Mouse (Mus musculus) embryo, embryonic 11 days (tissue): Measurements from ENCODE around the gene Slc44a3.

Experiments
- DNase-seq: peaks from one replicate; pipeline ENCODE4 v3.0.0-alpha.2; 2015

Slc44a3 gene

DNA sequence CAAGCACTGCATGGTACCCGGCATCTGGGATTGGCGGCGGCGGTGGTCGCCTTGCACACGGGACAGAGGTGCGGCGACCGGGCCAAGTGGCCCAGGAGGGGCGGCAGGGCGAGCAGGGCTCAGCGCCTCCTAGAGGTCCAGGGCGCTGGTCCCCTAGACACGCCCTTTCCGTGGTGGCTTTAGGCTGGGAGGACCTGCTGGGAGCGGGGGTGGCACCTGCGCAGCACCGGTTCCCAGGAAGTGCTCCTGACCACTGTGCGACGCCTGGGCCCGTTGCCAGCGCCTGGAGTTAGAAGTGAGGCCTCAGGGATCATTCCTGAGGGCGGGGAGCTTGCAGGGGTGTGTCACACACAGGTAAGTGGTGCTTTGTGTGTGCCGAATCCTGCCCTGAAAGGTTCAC is at the start of gene Slc44a3:
Gene Slc44a3, minus strand, starts transcription at position 229 of the 400 bp plus-strand sequence.
- DNase-seq, result peak; percentile 52

DNA sequence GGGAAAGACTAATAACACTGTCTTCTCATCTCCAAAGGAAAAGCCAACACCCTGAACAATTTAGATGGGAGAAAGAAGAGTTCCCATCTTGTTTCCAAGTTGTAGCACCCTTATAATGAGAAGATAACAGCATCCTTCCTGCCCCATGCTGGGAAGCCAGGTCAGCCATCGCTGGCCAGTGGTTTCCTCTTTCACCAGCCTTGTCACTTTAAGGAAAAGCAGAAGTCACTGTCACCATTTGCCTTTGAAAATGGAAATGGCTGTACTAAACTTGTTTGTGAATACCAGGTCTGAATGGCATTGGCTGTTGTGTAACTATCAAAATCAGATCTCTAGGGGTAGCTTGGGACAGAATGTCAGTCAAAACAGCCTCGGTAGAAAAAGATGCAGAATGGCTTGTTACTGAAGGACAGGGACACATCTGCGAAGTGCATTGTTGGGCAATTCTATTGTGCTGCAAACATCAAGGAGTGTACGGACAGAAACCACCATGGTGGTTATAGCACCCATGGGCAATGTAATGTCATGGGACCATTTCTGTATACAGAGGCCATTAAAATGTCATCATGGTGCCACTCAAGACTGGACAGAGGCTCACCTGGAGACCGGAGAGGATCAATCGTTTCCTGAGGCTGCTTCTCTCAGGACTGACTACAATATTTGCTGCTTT is 47.8 kb upstream of the Slc44a3 start:
- no peak for DNase-seq

DNA sequence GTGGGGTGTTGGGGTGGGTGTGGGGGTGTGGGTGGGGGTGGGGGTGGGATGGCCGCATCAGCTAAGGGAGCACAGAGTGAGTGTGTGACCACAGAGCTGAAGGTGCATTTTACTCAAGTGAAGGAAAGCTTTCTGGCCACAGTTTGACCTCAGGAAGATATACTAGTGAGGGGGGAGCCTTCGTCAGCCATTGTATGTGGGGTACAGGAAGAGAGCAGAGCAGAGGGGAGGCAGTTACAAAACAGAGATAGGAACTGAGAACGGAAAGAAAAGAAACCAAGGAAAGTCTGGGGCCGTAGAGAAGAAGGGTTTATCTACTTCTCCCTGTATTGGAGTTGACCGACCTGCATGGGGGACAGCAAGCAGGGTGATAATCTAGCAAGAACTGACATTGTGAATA is 47.2 kb upstream of the Slc44a3 start:
- no peak for DNase-seq

DNA sequence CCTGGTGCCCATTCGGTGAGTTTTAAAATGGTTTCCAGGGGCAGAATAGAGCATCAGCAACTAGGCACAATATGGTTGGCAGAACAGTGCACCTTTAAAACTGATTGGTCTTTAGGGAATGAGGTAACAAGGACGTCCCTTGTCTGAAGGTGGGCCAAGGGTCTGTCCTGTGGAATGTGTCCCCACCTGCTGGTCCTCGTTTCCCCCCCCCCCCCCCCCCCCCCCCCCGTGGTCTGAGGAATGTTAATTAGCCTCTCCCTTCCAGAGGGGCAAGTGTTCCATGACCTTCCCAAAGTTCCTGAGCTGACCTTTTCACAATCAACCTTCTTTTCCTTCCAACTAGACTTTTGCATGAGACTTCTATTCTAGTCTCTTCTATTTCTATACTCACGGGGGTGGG is 46.5 kb upstream of the Slc44a3 start:
- DNase-seq, result no peak

DNA sequence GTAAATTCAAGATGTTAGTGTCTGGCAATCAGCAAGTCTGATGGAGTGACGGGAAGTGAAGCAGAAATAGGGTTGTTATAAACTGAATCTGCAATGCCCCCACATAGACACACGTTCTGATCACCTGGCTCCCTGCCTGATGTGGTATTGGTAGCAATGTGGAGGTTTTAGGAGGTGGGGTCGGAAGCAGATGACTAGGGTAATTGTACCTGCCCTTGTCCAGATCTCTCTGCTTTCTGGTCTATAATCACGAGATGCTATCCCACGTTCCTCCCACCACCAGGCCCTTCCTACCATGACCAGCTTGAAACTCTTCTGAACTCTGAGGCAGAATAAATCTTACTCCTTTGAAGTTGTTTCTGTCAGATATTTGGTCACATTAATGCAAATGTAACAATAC is 45.4 kb upstream of the Slc44a3 start:
- DNase-seq, result no peak

DNA sequence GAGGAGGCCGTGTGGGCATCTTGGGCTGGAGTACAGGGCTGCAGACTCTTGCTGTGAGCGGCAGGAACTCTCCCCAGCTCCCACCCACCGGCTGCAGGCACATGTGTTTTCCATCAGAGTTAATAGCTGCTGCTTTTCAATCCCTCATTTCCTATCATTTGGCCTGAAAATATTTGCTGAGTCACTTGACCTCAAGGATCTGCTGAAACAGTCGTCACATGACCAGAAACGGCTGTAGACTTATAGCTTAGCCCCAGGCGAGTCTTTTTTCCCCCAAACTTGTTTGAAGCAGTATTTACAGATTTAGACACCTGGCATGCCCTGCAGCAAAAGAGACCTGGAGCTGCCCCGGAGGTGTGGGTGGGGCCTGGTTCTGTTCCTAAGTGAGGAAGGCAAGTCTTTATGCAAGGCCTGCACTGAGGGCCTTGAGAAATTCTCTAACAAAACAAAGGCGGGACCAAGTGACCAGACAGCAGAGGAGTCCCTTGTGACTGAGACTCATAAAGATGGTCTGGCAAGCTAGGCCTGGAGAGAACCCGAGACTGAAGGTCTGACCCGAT is 44.9 kb upstream of the Slc44a3 start:
- DNase-seq, result peak; percentile 87

DNA sequence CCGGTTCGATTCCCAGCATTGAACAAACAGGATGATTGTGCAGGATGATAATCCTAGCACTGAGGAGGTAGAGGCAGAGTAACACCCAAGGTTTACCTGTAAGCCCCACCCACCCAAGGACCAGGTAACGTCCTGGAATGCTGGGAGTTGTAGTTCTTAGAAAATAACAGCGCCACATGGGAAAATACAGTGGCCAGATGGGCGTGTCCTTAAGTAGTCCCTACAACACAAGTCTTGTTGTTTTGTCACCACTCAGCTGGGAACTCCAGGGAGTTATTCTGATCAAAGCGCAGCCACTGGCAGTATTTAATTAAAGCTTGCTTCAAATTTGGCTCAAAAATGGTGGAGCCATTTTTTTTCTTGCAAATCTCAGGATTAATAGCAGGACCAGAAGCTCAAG is 44.2 kb upstream of the Slc44a3 start:
- DNase-seq, result peak; percentile 48

DNA sequence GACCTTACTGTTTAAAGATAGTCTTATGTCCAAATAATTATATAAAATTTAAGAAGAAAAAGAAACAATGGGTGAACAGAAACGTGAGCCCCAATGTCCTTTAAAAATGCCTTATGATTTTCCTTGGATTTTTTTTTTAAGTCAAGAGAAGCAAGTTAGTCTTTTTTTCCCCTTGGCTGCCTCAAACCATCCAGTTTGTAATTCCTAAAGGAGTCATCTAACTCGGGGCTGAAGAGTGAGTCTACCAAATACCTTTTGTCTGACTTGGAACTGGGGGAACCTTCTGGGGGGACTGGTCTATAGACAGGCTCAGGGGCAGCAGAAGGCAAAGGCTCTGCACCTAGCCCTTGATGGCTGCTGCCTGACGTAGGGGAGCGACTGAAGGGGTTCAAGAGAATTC is 42.2 kb upstream of the Slc44a3 start:
- DNase-seq, result no peak

DNA sequence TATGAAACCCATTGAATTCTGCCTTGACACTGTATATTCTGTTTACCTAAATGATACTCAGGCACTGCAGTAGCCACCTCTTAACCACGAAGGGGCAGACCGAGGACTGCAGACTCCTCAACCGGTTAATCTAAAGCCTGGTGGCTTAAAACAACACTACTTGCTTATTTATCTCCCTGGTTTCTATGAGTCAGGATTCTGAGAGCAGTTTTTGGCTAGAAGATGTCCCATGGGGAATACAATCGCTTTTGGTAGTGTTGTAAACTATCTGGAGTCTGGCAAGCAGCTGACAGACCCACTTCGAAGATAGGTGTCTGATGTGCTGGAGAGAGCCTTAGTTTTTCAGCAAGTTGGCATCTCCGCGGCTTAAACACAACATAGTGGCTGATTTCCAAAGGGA is 41.7 kb upstream of the Slc44a3 start:
- no peak for DNase-seq

DNA sequence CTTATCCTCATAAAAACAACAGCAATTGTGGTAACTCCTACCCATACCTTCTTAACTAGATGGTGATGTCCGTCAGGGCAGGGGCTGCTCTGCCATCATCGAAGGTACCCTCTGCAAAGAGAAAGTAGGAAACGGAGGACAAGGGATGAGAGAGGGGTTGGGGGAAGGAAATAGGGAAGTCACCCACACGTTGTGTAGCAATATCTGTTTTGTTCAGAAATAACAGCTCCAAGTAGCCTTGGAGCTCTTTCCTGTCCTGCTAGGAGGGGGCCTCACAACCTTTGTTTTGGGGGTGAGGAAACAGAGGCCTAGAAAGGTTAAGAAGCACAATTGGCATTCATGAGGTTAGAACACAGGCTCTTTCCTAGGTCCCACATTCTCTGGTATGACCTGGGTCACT is 39.3 kb upstream of the Slc44a3 start:
- DNase-seq, result no peak

DNA sequence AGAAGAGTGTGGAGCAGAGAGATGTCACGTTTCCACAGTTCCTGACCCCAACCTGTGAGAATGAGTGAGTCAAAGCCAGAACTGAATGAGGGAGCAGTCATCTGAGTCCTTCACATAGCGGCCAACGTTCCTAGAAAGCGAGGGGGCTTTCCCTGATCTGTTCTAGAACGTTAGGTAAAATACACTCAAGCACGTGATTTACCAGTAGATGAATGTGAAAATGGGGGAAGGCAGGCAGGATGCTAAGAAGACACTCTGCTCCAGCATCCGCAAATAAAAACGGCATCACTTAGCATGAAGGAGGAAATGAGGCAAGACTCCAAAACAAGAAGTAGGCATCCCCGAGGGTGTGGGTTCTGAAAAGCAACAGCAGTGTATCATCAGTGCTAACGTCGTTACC is 38.4 kb upstream of the Slc44a3 start:
- no peak for DNase-seq

DNA sequence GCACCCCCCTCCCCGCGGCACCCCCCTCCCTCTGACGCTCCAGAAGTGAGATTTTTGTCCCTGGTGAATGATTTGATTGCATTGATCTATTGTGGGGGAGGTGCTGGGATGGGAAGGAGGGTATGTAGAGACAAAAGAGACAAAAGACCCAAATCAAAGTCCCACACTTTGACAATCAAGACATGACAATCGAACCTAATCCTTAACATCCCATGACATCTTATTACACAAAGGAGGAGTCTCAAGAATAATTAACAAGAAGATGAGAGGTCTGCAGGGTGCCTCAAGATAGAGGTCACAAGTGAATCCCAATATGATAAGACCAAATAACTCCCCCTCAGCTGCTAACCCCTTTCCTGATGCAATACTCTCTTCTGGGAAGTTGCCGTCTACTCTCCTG is 37.6 kb upstream of the Slc44a3 start:
- DNase-seq, result no peak

DNA sequence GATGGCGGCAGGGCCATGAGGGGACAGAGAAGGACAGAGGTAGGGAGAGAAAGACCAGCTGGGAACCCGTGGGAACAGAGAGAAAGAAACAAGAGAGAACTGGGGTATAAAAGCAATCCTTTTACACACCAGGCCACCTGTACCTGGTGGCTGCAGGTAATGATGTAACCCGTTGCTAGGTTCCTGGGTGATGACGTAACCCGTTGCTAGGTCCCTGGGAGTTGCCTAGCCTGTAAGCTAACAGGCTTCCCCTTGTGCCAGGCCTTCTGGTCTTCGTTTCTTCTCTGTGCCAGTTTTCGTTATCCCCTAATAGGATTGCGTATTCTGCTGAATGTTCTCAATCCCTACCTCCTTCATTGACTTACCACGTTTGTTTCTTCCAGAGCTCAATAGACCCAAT is 36.8 kb upstream of the Slc44a3 start:
- DNase-seq, result no peak

DNA sequence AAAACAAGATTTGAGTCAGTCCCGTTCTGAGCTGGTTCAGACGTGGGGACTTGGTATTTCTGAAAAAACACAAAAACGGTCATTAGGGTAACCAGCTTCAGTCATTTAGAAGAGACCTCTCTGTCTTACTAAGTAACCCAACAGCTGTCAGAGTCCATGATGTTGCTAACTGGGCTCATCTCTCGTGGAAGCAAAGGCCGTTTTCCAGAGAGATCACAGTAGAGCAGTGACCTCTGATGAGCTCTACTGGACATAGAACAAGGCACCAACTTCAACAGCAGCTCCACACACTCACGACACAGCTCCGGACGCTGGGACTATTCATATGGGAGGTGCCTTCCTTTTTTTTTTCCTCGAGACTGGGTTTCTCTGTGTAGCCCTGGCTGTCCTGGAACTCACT is 35.7 kb upstream of the Slc44a3 start:
- DNase-seq, result no peak

DNA sequence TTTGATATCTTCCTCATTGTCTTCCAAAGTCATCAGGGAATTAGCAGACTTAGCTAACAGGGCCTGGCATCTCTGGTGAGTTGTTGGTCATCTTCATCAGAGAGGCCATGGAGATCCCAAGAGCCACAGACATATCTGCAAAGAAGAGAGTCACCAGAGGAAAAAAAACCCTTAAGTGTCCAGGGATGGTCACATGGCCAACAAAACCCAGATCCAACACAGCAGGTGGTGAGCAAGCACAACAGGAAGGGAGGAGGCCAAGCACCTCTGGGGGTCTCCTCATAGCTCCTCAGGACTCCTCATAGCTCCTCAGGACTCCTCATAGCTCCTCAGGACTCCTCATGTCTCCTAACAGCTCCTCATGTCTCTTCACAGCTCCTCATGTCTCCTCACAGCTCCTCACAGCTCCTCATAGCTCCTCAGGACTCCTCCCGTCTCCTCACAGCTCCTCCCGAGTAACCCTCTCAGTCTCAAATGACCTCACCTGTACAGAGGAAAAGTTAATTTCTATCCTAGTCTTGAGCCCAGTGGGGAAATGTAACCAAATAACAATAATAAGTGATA is 35.2 kb upstream of the Slc44a3 start:
- no peak for DNase-seq

DNA sequence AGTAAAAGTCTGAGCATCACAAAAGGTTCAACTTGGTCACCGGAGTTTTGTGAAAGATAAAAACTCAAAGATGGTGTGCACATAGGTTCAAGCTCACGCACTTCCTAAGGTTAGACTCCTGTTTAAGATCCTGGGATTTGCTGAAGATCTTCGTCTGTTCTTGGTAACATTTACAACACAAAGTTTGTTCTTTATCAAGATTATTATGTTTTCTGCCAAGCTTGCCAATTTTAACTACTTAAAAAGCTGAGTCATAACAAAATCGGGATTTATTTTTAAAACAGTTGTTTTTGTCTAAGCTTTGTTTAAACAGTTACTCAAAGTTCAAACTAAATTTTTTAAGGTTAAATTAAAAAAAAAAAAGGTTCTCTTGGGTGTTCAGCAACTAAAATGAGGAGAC is 34.7 kb upstream of the Slc44a3 start:
- no peak for DNase-seq

DNA sequence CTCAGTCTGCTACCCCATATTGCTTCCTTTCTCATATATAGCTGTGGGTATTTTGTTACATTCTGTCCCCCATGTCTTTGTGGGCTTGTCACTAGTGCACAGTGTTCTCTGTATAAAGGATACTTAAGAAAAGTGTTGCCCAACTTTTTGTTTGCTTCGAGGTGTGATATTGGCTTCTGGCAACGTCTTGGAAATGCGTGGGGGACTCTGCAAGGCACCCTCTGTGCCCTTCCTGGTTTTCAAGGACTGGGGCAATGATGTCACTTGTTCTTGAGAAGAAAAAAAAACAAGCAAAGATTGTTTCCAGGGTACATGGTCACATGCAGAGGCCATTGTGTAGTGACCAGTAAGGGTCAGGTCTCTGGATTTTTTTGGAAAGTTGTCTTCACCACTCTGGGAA is 29.6 kb upstream of the Slc44a3 start:
- DNase-seq, result no peak

DNA sequence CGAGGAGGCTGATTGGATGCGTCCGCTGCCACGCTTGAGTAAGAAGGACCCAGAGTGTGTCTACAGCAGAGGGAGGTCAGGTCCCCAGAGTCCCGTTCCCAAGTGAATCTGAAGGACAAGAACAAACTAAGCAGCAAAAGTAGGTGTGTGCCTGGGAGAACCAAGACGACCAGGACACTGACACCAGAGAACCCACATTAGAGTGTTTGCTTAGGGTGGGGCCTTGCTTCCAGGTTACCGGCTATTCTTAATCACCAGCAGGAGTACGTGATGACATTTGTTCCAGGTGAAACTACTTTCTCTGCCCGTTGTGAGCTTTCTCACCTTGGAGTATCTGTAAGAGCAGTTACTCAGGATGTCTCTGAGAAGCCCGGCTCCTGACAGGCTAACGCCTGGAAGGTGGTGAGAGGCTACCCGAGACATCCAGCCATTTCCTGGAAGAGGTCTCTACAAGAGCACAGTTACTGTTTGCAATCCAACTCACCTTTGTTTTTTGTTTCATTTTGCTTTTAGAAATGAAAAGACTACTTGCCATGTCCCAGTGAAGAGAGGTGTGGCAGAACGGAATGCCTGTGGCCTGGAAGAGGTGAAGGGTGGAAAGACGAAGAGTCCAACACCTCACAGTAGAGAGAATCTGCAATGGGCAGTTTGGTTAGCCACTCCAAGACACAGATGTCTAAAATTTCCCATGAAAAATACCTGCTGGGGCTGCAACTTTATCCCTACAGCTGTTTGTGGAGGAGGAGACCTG is 28.1 kb upstream of the Slc44a3 start:
- no peak for DNase-seq

DNA sequence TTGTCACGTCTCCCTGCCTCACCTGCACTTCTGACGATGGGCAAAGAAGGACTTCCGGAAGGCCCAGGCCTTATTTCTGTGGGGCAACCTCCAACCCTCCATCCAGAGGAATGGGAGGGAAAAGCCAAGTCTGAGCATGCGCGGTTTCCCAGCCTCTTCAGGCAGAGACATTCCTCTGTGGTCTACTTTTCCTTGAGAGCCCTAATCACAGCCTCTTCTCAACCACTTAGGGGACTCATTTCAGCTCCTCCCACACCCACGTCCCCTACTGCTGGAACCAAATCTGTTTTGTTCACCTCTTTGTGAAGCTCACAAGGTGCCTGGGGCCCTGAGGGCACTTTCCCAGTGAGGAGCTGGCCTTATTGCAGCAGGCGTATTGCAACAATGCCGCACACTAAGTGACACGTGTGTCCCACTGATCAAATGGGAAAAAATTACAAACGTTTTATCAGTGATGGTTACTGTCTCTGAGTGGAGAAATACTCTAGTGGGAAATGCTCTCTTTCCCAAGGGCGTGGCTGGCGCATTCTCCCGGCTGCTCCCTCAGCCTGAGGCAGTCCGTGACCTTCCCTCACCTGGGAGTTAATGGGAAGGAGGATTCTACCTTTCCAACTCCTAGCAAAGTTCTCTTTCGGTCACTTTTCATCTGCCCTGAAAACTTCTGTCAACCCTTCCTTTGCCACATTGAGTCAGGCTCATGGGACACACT is 27.4 kb upstream of the Slc44a3 start:
- no peak for DNase-seq

DNA sequence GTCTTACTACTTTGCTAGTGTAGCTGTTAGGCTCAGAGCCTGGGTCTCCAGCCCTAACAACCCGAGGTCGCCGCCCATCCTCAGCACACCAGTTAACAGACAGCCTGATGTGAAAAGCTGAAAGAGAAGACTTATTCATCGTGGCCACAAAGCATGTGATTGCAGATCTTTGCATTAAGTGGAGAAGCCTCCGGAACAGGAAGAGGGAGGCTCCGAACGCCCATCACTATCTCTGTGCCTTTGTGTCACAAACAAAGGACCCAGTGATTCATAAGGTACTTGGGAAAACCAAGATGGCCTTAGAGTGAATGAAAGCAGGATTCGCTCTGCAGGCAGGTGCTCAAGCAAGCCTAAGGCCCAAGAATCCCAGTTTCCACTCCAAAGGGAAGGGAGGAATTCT is 26.7 kb upstream of the Slc44a3 start:
- no peak for DNase-seq

DNA sequence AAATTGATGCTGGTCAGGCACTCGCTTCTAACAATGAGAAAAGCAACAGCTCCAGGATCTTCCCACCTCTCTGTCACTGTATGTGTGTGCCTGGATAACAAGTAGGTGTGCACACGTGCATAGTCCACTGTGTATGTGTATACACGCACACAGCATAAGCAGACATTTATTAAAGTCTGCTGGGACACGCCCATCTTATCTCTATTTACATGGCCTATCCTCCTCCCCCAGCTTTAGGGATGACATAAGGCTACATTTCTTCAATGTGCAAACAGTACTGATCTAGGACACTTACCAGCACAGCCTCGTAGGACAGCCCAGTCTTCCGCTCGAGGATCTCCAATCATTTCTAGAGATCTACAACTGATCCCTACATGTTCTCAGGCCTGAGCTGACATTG is 24.1 kb upstream of the Slc44a3 start:
- no peak for DNase-seq

DNA sequence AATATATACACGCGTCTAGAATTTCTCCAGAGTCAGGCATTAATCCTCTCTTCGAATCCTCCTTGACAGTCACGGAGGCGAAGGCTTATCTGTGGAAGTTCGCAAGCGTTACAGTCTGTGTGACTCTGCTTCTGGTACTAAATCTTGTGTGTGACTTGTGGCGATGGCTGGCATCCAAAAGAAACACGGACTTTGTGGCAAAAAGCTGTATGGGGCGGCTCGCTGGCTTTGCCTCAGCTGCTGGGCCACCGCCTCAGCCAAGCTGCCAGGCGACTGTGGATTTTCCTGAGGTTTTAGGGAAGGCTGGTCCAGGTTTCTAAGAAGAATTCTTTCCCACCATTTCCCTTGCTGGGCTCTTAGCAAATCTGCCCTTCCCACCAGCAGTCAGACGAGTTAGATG is 21.1 kb upstream of the Slc44a3 start:
- no peak for DNase-seq

DNA sequence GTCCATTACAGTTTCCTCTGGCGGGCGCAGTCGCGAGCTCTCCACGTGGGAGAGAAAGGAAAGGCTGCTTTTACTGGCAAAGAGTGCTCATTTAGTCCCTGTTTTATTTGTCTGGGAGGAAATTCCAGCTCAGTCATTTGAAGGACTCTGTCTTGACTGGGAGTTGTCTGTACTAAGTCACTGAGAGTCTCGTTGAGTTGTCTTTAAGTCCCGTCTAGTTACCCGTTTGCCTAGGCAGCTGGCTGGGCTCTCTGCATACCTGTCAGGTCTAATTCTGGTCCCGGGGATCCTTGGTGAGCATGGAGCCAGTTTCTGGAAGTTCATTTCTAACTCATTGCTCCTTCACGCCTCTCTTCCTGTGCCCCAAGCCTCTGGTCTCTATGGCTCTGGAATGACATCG is 20.5 kb upstream of the Slc44a3 start:
- no peak for DNase-seq

DNA sequence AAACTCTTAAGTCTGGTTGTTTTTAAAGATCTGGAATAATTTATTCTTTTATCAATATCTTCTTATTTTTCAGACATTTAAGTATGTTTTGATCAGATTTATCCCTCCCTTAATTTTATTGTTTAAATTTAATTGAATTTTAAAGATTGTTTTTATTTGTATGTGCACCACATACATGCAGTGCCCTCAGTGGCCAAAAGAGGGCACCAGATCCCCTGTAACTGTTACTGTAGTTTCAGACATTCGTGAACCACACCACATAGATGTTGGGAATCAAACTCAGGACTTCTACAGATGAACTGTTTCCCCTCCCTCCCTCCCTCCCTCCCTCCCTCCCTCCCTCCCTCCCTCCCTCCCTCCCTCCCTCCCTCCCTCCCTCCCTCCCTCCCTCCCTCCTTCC is 18.2 kb upstream of the Slc44a3 start:
- peak; percentile 76 for DNase-seq
